In genomic region chr10:81134181-81134587, GRCm38 (mm10) we compare ENCODE assay signal across 9 mouse cellular contexts. TPM values are rescaled to one million over a fixed set of nuclear protein-coding genes. Genes with fewer than 3 reads are reported as not detected.
DNase-seq lines count a peak whose midpoint lies in the region; ATAC-seq and TF ChIP-seq lines count a peak whose summit lies in the region.
"Had no signal": no experiment of that assay in that cellular context is flagged by ENCODE, and none has a peak within 500 bp of the region (broad histone marks: within the 10 kb centered on the region; RNA-seq: fewer than 3 reads in every experiment).

No protein-coding gene starts in this region.

- intact Hi-C loops in heart, postnatal 14 days (cut with DNase I), result no loop called here

- ATAC-seq in common myeloid progenitor, adult 5-6 weeks (replicated peaks; ENCODE audit: low read depth, poor library complexity, severe bottlenecking), result peak; percentile 37

- peak overlapping the region; percentile 24; the same call in 1 of the 2 replicates for H3K4me3 ChIP-seq in liver, adult 2 months (ENCODE audit: insufficient read depth, low read depth, low read length)

- peak overlapping the region; percentile 32 for H3K9ac ChIP-seq in liver, adult 2 months (ENCODE audit: low read depth, low read length)

- no peaks in the 10 kb centered on the region for H3K36me3 ChIP-seq in liver, adult 2 months (ENCODE audit: control insufficient read depth, insufficient read depth, low read length)
- H3K36me3 ChIP-seq: embryonic facial prominence, embryonic 12.5 days had no signal

- peak; percentile 67 to 72 for DNase-seq in right cerebral cortex, postnatal 10 days (ENCODE audit: low spot score in 2 of 2)
- DNase-seq in right cerebral cortex, adult 2 months (ENCODE audit: low spot score in 2 of 2), result no peak
- DNase-seq in heart, postnatal 14 days, result peak; percentile 73 to 75
- peak; percentile 60 for DNase-seq in liver, adult 2 months (ENCODE audit: extremely low read depth, low read depth, low spot score)
- peak; percentile 36 for DNase-seq in ovary, postnatal 14 days (ENCODE audit: low spot score)
- DNase-seq in neural tube, embryonic 10.5 days (ENCODE audit: extremely low spot score, low spot score), result no peak
- no peak for DNase-seq in cerebellum, postnatal 4 days (ENCODE audit: low spot score in 2 of 2)

- no peak for TF ChIP-seq CTCF in liver, adult 2 months (IDR thresholded peaks at IDR 0.05; ENCODE audit: low read depth, low read length)

- WGBS in liver, adult 2 months, result 20% methylated on average over 16 of the region's 16 CpGs

- H3K4me1 ChIP-seq in liver, adult 2 months (ENCODE audit: control insufficient read depth, insufficient read depth, low read length), result peaks cover 13% of the 10 kb centered on the region

- no peaks in the 10 kb centered on the region for H3K27me3 ChIP-seq in liver, adult 2 months (ENCODE audit: control insufficient read depth, insufficient read depth, low read length)

- H3K79me2 ChIP-seq in liver, adult 2 months (ENCODE audit: control insufficient read depth, insufficient read depth, low read length), result peaks cover 15% of the 10 kb centered on the region; the same call in 1 of the 2 replicates

- 0 out of 2 replicates have a peak, but pooled peaks have one; percentile 11 for TF ChIP-seq POLR2A in liver, adult 2 months (IDR thresholded peaks at IDR 0.05; ENCODE audit: extremely low read depth, insufficient read depth, low read length)

- peak overlapping the region; percentile 56 for H3K27ac ChIP-seq in liver, adult 2 months (replicated peaks; ENCODE audit: insufficient read depth, low read depth, low read length)
- H3K27ac ChIP-seq: embryonic facial prominence, embryonic 12.5 days had no signal

RNA-seq across cellular contexts. Expression of gene Zbtb7a, which starts 0.8 kb away (rescaled TPM):
- 13.1 and 14.5 TPM in 2 replicates for total RNA-seq in common myeloid progenitor, adult 5-6 weeks (2017)
- 10 to 100 TPM; 40.8 to 43.2 TPM for total RNA-seq in heart, postnatal 14 days (2021)
- 10.0 and 14.2 TPM in 2 replicates for total RNA-seq in liver, adult 2 months (2014; rRNA removed)
- polyA plus RNA-seq in liver, adult 2 months (2012; rRNA removed), result 28.6 and 34.0 TPM in 2 replicates

RNA-seq across cellular contexts. Expression of gene Map2k2, which starts 28.5 kb away (rescaled TPM):
- total RNA-seq in common myeloid progenitor, adult 5-6 weeks (2017), result 56.2 and 61.8 TPM in 2 replicates
- total RNA-seq in heart, postnatal 14 days (2021), result 100 to 1,000 TPM; 115 to 122 TPM
- total RNA-seq in liver, adult 2 months (2014; rRNA removed), result 46.6 and 61.1 TPM in 2 replicates
- 192 and 231 TPM in 2 replicates for polyA plus RNA-seq in liver, adult 2 months (2012; rRNA removed)

RNA-seq across cellular contexts. Expression of gene Pias4, which starts 33.5 kb away (rescaled TPM):
- 8.4 and 17.5 TPM in 2 replicates for total RNA-seq in common myeloid progenitor, adult 5-6 weeks (2017)
- 10 to 100 TPM; 15.2 to 18.3 TPM for total RNA-seq in heart, postnatal 14 days (2021)
- total RNA-seq in liver, adult 2 months (2014; rRNA removed), result 8.9 and 10.1 TPM in 2 replicates
- polyA plus RNA-seq in liver, adult 2 months (2012; rRNA removed), result 17.8 and 22.7 TPM in 2 replicates

RNA-seq across cellular contexts. Expression of gene Creb3l3, which starts 35.5 kb away (rescaled TPM):
- 0.18 and 0.58 TPM in 2 replicates for total RNA-seq in common myeloid progenitor, adult 5-6 weeks (2017)
- under 1 TPM; 0.69 to 0.90 TPM for total RNA-seq in heart, postnatal 14 days (2021)
- 190 and 205 TPM in 2 replicates for total RNA-seq in liver, adult 2 months (2014; rRNA removed)
- 287 and 308 TPM in 2 replicates for polyA plus RNA-seq in liver, adult 2 months (2012; rRNA removed)

RNA-seq across cellular contexts. Expression of gene Eef2, which starts 42.2 kb away (rescaled TPM):
- 1,623 and 1,948 TPM in 2 replicates for total RNA-seq in common myeloid progenitor, adult 5-6 weeks (2017)
- 1,000 to 10,000 TPM; 1,113 to 1,165 TPM for total RNA-seq in heart, postnatal 14 days (2021)
- total RNA-seq in liver, adult 2 months (2014; rRNA removed), result 812 and 946 TPM in 2 replicates
- 1,151 and 1,204 TPM in 2 replicates for polyA plus RNA-seq in liver, adult 2 months (2012; rRNA removed)

Comparison
In these comparisons a context has a peak if more than half of its experiments do, and no peak if none do; other contexts are left out.
1. DNase-seq: peak in right cerebral cortex, postnatal 10 days (2 of 2), heart, postnatal 14 days (2 of 2), liver, adult 2 months (single experiment) and ovary, postnatal 14 days (single experiment); none in right cerebral cortex, adult 2 months (0 of 2), neural tube, embryonic 10.5 days (single experiment) and cerebellum, postnatal 4 days (0 of 2).